Mouse (Mus musculus): ENCODE results near the gene Zic4. TPM values are rescaled to one million over a fixed set of nuclear protein-coding genes. Genes with fewer than 3 reads are reported as not detected.

Gene Zic4
- polyA plus RNA-seq (2012): 0.02 TPM in 1 of 2 replicates, not detected in the other

- peaks cover 95% of the 10 kb centered on the region for H3K27me3 ChIP-seq (ENCODE audit: control insufficient read depth)
- peaks cover 5% of the 10 kb centered on the region; the same call in 1 of the 2 replicates for H3K9me3 ChIP-seq (ENCODE audit: control insufficient read depth, low read length)
- H3K4me1 ChIP-seq (ENCODE audit: control insufficient read depth): no peaks in the 10 kb centered on the region
- TF ChIP-seq GATA1 (IDR thresholded peaks at IDR 0.05; ENCODE audit: low read length) (no peak), TAL1 (IDR thresholded peaks at IDR 0.05; ENCODE audit: low read length) (no peak)
- no peak within 1 kb of the TSS for H3K4me3 ChIP-seq (replicated peaks)
- H3K36me3 ChIP-seq (ENCODE audit: control insufficient read depth): no peaks in the 10 kb centered on the region
Measured at GRCm38 (mm10) chr9:91361856-91362601, at the start of gene Zic4. Zic4 (plus strand) TSS chr9:91362413.

- Histone ChIP-seq H3K36me3 (ENCODE audit: control insufficient read depth) (no peaks in the 10 kb centered on the region), H3K4me1 (ENCODE audit: control insufficient read depth) (no peaks in the 10 kb centered on the region), H3K4me3 (replicated peaks) (no peak overlapping the region), H3K9me3 (ENCODE audit: control insufficient read depth, low read length) (no peaks in the 10 kb centered on the region), H3K27me3 (ENCODE audit: control insufficient read depth) (peaks cover 26% of the 10 kb centered on the region)
- no peak for TF ChIP-seq GATA1 (IDR thresholded peaks at IDR 0.05; ENCODE audit: low read length)
- no peak for TF ChIP-seq TAL1 (IDR thresholded peaks at IDR 0.05; ENCODE audit: low read length)
Measured at GRCm38 (mm10) chr9:91347591-91347990, 14.6 kb upstream of the Zic4 start.

- Histone ChIP-seq H3K36me3 (ENCODE audit: control insufficient read depth) (no peaks in the 10 kb centered on the region), H3K9me3 (ENCODE audit: control insufficient read depth, low read length) (no peaks in the 10 kb centered on the region), H3K4me3 (replicated peaks) (no peak overlapping the region), H3K27me3 (ENCODE audit: control insufficient read depth) (peaks cover 37% of the 10 kb centered on the region), H3K4me1 (ENCODE audit: control insufficient read depth) (no peaks in the 10 kb centered on the region)
- no peak for TF ChIP-seq GATA1 (IDR thresholded peaks at IDR 0.05; ENCODE audit: low read length)
- TF ChIP-seq TAL1 (IDR thresholded peaks at IDR 0.05; ENCODE audit: low read length): no peak
Measured at GRCm38 (mm10) chr9:91348746-91349145, 13.5 kb upstream of the Zic4 start.

GRCm38 (mm10) chr9:91350211-91350791 is 11.9 kb upstream of the Zic4 start:
- Histone ChIP-seq H3K4me3 (replicated peaks) (no peak overlapping the region), H3K9me3 (ENCODE audit: control insufficient read depth, low read length) (no peaks in the 10 kb centered on the region), H3K4me1 (ENCODE audit: control insufficient read depth) (no peaks in the 10 kb centered on the region), H3K27me3 (ENCODE audit: control insufficient read depth) (peaks cover 53% of the 10 kb centered on the region), H3K36me3 (ENCODE audit: control insufficient read depth) (no peaks in the 10 kb centered on the region)
- TF ChIP-seq GATA1 (IDR thresholded peaks at IDR 0.05; ENCODE audit: low read length): no peak
- no peak for TF ChIP-seq TAL1 (IDR thresholded peaks at IDR 0.05; ENCODE audit: low read length)

- TF ChIP-seq TAL1 (IDR thresholded peaks at IDR 0.05; ENCODE audit: low read length): no peak
- TF ChIP-seq GATA1 (IDR thresholded peaks at IDR 0.05; ENCODE audit: low read length): no peak
- Histone ChIP-seq H3K9me3 (ENCODE audit: control insufficient read depth, low read length) (no peaks in the 10 kb centered on the region), H3K4me3 (replicated peaks) (no peak overlapping the region), H3K36me3 (ENCODE audit: control insufficient read depth) (no peaks in the 10 kb centered on the region), H3K4me1 (ENCODE audit: control insufficient read depth) (no peaks in the 10 kb centered on the region), H3K27me3 (ENCODE audit: control insufficient read depth) (peaks cover 59% of the 10 kb centered on the region)
Measured at GRCm38 (mm10) chr9:91350861-91351291, 11.3 kb upstream of the Zic4 start.

- Histone ChIP-seq H3K36me3 (ENCODE audit: control insufficient read depth) (no peaks in the 10 kb centered on the region), H3K4me3 (replicated peaks) (no peak overlapping the region), H3K27me3 (ENCODE audit: control insufficient read depth) (peaks cover 63% of the 10 kb centered on the region), H3K4me1 (ENCODE audit: control insufficient read depth) (no peaks in the 10 kb centered on the region), H3K9me3 (ENCODE audit: control insufficient read depth, low read length) (no peaks in the 10 kb centered on the region)
- no peak for TF ChIP-seq GATA1 (IDR thresholded peaks at IDR 0.05; ENCODE audit: low read length)
- no peak for TF ChIP-seq TAL1 (IDR thresholded peaks at IDR 0.05; ENCODE audit: low read length)
Measured at GRCm38 (mm10) chr9:91351361-91351760, 10.9 kb upstream of the Zic4 start.

GRCm38 (mm10) chr9:91351961-91352411 is 10.2 kb upstream of the Zic4 start:
- TF ChIP-seq GATA1 (IDR thresholded peaks at IDR 0.05; ENCODE audit: low read length): no peak
- TF ChIP-seq TAL1 (IDR thresholded peaks at IDR 0.05; ENCODE audit: low read length): no peak
- Histone ChIP-seq H3K27me3 (ENCODE audit: control insufficient read depth) (peaks cover 70% of the 10 kb centered on the region), H3K4me1 (ENCODE audit: control insufficient read depth) (no peaks in the 10 kb centered on the region), H3K9me3 (ENCODE audit: control insufficient read depth, low read length) (no peaks in the 10 kb centered on the region), H3K36me3 (ENCODE audit: control insufficient read depth) (no peaks in the 10 kb centered on the region), H3K4me3 (replicated peaks) (no peak overlapping the region)

GRCm38 (mm10) chr9:91352786-91353185 is 9.4 kb upstream of the Zic4 start:
- H3K27me3 ChIP-seq (ENCODE audit: control insufficient read depth): peaks cover 76% of the 10 kb centered on the region
- TF ChIP-seq TAL1 (IDR thresholded peaks at IDR 0.05; ENCODE audit: low read length) (no peak), GATA1 (IDR thresholded peaks at IDR 0.05; ENCODE audit: low read length) (no peak)

More at GRCm38 (mm10) chr9:91352786-91353185, 9.4 kb upstream of the Zic4 start:
- H3K4me1 ChIP-seq (ENCODE audit: control insufficient read depth): no peaks in the 10 kb centered on the region
- H3K4me3 ChIP-seq (replicated peaks): no peak overlapping the region
- H3K36me3 ChIP-seq (ENCODE audit: control insufficient read depth): no peaks in the 10 kb centered on the region
- no peaks in the 10 kb centered on the region for H3K9me3 ChIP-seq (ENCODE audit: control insufficient read depth, low read length)

All from erythroblast, embryonic 14.5 days (primary cell).